Mouse (Mus musculus) lung, adult 18-20 months (tissue): ENCODE results near the gene Ephb2.

ENCODE experiments used
- DNase-seq, 2 experiments: peaks; one replicate each; pipeline ENCODE4 v3.0.0; 2022; ENCODE audit warnings: mixed read lengths in 2 of 2

Gene Ephb2

GRCm38 (mm10) chr4:136834815-136835620, 770 bp downstream of the Ephb2 start:
- DNase-seq: no peak

DNA sequence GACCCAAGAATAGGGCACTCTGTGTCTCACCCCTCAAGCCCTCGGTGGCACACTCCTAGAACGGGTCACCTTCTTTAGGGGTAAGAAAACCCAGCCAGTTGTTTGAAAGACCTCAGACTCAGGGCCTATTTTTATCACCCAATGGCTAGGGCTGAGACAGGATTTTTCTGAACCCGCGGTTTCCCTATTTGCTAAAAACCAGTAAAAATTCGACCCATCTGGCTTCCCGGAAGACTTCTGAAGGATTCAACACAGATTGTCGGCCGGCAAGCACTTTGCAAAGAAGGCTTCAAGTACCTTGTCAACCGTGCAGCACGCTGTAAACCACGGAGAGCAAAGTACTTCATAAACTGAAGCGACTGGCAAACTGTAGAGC, 1.4 kb downstream of the Ephb2 start:
- no peak for DNase-seq

DNA sequence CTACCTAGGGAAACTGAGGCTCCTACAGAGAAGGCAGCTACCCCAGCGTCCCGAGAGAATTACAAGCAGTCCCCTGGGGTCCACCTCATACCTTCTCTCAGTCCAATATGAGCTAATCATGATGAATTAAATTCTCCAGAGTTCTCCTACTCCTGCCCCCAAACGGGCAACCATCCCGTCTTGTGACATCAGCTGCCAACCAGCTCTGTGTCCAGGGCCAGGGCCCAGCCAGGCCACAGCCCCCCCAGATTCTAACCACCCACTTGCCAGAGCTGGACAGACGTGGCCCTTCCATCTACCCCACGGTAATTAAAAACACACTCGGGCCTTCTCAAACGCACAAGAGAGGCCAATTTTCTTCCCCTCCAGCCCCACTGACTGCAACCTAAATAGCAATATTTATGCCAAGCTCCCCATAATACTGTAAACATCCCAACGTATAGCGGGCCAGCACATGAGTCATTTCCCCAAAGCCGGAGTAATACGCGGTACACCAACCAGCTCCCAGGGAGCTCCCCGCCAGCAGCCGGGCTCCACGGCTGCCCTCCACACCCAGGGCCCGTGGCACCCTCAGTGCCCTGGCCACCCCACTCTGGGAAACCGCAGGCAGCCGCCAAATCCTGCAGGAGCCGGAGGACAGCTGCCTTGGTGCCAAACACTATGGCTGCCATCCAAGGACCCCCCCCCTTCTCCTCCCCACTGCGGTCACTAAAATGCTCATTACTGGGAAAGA, 2.0 kb downstream of the Ephb2 start:
- DNase-seq: no peak

DNA sequence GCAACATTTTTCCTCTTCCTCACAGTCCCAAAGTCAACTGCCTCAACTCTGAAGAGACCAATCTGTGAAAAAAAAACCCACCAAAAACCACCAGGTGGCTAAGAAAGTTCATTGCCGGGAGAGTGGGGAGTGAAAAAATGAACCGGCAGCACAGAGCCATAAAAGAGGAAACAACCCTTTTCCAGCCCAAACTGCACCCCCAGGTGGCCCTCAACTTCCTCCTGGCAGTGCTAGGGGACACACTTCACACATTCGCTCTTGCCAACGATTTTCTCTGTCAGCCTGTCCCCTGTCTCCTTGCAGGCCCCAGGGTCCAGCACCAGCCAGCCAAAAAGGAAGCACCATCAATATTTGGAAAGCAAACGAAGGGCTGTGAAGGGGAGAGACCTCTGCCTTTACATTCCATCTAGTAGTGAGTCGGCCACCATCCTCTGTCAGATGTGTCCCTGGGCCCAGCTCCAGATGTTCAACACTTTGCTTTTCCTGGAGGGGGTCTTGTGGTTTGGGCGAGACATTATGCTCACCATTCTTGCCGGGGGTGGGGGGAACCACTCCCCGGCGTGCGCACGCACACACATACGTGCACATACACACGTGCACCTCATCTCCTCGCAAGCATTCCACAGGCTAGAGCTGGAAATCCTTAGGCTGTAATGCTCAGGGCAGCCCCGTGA, 3.1 kb downstream of the Ephb2 start:
- no peak for DNase-seq

DNA sequence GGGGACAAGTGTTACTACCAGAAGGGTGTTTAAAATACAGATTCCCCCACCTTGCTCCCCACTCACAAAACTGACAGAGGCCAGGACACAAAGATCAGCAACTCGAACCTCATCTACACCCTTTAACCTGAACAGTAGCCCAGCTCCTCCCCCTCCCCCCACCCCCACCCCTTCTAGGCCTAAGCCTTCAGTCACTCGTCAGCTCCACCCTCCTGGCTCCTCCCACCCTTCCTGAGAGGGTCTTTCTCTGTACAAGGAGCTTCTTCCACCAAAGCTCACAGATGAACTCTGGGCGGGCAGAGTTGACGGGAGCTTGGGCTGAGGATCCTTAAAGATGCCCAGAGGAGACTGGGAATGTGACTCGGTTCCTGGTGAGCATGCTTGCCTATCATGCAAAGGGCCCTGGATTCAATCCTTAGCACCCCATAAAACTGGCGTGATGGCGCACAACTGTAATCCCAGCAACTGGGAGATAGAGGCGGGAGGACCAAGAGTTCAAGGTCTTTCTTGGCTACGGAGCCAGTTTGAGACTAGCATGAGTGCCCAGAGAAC, 5.4 kb downstream of the Ephb2 start:
- DNase-seq: no peak

- peak; percentile 50 to 64 for DNase-seq
These were observed 6.0 kb downstream of the Ephb2 start for GRCm38 (mm10) chr4:136829837-136830236.

- peak in 1 of 2 experiments; percentile 34 for DNase-seq
These were observed 6.9 kb downstream of the Ephb2 start for GRCm38 (mm10) chr4:136828664-136829569.

DNA sequence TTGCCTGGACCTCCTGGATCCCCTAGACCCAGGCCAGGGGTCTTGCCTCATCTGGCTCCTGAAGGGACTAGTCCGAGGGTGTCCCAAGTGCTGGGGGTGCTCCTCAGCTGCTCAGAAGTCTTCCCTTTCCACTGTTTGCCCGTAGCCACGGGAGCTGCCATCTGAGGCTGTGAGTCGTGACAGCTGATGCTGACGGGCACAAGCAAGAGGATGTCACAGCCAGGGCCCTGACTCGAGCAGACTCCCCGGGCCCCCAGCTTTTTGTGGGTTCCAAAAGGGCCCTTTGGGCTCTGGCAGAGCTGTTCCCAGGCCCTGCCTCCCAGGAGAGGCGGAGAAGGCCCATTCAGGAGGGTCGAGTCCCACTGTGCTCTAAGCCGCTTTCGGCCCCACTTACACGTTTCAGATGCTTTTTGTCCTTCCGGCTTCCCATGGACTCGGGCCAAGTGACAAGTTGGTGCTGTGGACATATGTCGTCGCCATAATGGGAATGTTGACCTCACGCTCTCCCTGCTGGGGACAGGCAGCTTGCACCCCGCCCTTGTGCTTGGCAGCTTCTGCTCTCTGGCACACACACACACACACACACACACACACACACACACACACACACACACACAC, 10.7 kb downstream of the Ephb2 start:
- DNase-seq: no peak

- no peak for DNase-seq
These were observed 15.7 kb downstream of the Ephb2 start for GRCm38 (mm10) chr4:136820069-136820522.

DNA sequence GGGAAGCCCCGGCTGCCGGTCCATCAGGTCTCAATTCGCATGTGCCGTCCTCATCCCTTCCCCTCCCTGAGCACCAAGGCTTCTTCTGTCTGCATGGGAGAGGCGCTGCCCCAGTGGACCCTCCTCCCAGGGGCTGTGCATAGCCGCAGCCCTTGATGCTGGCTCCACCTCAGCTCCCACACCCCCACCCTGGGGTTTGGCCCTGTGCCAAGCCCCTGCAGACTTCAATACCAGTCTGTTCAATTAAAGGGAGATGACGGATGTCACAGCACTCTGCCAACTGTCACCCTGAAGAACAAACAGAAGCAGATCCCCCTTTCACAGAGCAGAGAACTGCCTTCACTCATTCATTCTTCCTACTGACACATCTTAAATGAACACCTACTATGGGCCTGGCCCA, 19.1 kb downstream of the Ephb2 start:
- DNase-seq: no peak

GRCm38 (mm10) chr4:136815364-136815763, 20.4 kb downstream of the Ephb2 start:
- DNase-seq: no peak

DNA sequence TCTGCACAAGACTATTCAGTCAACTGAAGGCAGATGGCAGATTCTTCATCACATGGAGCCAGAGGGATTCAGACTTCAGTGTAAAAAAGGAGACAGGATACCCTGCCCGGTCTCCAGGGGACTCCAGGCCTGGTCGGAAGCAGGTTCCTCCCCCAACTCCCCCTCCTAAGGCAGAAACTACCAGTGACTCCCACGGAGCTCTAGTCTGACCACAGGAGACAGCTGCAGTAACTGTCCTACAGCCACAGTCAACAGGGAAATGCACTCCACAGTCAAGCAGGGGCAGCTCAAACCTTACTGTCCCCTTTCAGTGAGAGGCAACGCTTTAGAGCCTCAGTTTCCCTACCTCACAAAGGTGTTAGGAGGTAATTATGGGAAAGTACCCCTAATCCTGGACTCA, 23.2 kb downstream of the Ephb2 start:
- DNase-seq: no peak

GRCm38 (mm10) chr4:136811596-136811995, 24.2 kb downstream of the Ephb2 start:
- DNase-seq: no peak

- no peak for DNase-seq
These were observed 27.3 kb downstream of the Ephb2 start for GRCm38 (mm10) chr4:136808478-136808877.

GRCm38 (mm10) chr4:136807448-136808009, 28.3 kb downstream of the Ephb2 start:
- DNase-seq: no peak

DNA sequence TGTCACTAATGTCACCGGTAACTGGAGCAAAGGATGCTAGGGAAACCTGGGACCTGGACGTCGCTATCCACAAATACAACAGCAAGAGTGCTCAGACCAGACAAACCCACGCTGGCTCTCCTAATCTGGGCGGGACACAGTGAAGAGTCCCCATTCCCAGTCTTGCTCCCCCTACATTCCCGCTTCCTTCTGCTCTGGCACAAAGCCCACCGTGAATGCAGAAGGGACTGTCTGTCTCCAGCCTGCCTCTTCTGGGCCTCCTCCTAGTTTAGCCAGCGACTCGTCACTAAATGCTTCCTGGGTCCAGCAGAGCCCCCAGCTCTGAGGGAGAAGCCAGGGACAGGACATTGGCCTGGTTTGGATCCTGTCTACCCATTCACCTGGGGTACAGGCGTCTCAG, 29.5 kb downstream of the Ephb2 start:
- no peak for DNase-seq

DNA sequence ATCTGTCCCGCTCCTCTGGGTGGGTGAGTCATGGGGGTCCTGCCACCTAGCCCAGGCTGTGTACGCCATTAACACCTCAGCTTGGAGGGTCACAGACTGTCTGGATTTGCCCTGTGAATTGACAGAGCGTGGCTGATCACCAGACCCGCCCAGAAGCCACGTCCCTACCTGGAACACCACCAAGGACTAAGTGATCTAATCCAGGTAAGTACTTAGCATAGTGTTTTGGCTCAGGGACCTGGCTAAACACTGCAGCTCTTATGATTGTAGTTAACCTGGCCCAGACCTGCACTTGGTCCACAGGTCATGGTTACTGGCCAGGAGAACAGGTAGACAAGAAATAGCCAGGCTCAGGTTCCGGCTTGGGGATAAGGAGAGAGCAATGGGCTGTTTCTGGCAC, 31.4 kb downstream of the Ephb2 start:
- peak; percentile 58 to 69 for DNase-seq

DNA sequence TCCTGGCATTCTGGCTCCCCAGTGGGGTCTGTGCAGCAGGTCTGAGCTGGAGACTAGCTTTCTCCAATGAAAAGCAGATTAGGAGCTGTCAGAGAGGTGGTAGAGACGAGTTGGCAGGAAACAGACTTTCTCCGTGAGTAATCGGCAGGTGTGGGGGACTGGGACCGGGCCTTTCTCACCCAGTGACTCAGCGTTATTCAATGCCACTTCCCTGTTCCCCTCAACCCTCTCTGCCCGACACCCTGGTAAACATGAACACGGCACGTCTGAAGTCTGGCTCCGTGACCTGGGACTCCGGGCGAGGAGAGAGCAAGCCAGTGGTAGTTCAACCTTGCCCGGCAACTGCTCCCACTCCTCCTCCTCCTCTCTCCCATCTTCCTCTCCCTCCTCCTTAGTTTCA, 33.3 kb downstream of the Ephb2 start:
- peak; percentile 70 to 74 for DNase-seq

DNA sequence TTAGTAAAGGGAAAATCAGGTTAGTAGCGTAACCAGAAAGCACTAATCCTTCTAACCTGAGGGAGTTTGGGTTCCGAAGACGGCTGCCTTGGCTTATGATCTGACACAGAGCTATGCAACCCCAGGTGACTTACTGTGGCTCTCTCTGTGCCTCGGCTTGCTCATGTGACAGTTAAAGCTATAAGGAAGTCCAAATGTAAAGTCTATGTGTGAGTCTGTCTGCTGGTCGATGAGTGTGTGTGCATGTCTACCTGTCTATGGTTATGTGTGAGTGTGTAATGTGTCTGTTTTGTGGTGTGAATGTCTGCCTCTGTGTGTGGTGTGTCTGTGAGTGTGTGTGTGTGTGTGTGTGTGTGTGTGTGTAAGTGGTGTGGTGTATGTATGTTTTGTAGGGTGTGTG, 33.8 kb downstream of the Ephb2 start:
- no peak for DNase-seq

GRCm38 (mm10) chr4:136801463-136801862, 34.3 kb downstream of the Ephb2 start:
- no peak for DNase-seq

DNA sequence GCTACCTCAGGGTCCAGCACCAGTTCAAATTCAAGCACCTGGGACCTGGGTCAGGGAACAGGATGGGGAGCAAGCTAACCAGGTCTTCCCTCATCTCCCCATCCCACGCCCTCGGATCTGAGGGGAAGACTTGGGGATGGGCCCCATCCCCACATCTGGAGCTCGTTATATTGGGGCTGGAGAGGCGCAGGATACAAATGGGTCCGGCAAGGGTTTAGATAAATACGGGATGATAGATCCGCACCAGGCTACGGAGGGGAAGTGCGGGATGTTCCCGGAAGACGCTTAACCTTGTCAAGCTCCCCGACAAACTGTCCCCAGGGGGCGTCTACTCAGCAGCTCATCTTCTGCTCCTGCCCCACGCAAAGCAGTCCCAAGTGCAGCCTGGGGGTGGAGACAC, 35.4 kb downstream of the Ephb2 start:
- no peak for DNase-seq
